Mouse (Mus musculus) liver, embryonic 14.5 days (tissue): Measurements from ENCODE around the gene Sox2. TPM values are rescaled to one million over a fixed set of nuclear protein-coding genes. Genes with fewer than 3 reads are reported as not detected.
A peak's percentile ranks its signal among the peaks of the same experiment; 100 is the strongest.

ENCODE experiments used
- ATAC-seq: fragments of 200-750 bp; cut with Nextera tagmentation; 2 replicates; pipeline ENCODE4 v1.8.0; 2017; ENCODE audit warnings: moderate number of reproducible peaks, mild to moderate bottlenecking, moderate library complexity; ENCODE audit not compliant: insufficient read depth
- DNase-seq, 3 experiments: peaks; one replicate each; pipeline ENCODE4 v3.0.0-alpha.2; 2012 to 2013; ENCODE audit warnings: low read depth in 3 of 3, low spot score in 3 of 3
- H3K27ac ChIP-seq: fragments of 300-500 bp; sonication (generic); 2 replicates; pipeline ENCODE4 v1.5.1; 2014; ENCODE audit warnings: moderate library complexity, mild to moderate bottlenecking, control low read depth, inconsistent platforms
- H3K27me3 ChIP-seq: fragments of 300-500 bp; sonication (generic); 2 replicates; pipeline ENCODE4 v1.6.1; 2014; ENCODE audit warnings: mild to moderate bottlenecking, low read length, moderate library complexity; ENCODE audit not compliant: control insufficient read depth, insufficient read depth
- H3K36me3 ChIP-seq: fragments of 300-500 bp; sonication (generic); replicated peaks from 2 replicates; pipeline ENCODE4 v1.6.1; 2014; ENCODE audit warnings: low read depth; ENCODE audit not compliant: control insufficient read depth, insufficient read depth
- H3K4me1 ChIP-seq, 2 experiments: fragments of 200-500 bp in 1 of 2; fragments of 300-500 bp in 1 of 2; sonication (generic) in 1 of 2; replicated peaks; 2 replicates each; pipeline ENCODE4 v1.6.1; 2012 to 2014; ENCODE audit warnings: antibody characterized with exemption in 1 of 2, inconsistent platforms in 1 of 2, low read length in 1 of 2; ENCODE audit not compliant: control insufficient read depth in 2 of 2, insufficient read depth in 2 of 2
- H3K4me2 ChIP-seq: fragments of 300-500 bp; sonication (generic); 2 replicates; pipeline ENCODE4 v1.6.1; 2014; ENCODE audit warnings: low read depth, mild to moderate bottlenecking, control low read depth, moderate library complexity
- H3K4me3 ChIP-seq, 2 experiments: fragments of 200-500 bp in 1 of 2; fragments of 300-500 bp in 1 of 2; sonication (generic) in 1 of 2; 2 replicates each; pipeline ENCODE4 v1.5.1; 2012 to 2014; ENCODE audit warnings: low read depth in 2 of 2, low read length in 2 of 2, mild to moderate bottlenecking in 2 of 2, control low read depth in 1 of 2, inconsistent platforms in 1 of 2, moderate library complexity in 1 of 2; ENCODE audit not compliant: insufficient read depth in 1 of 2
- H3K9ac ChIP-seq: fragments of 300-500 bp; sonication (generic); replicated peaks from 2 replicates; pipeline ENCODE4 v1.6.1; 2014; ENCODE audit warnings: mild to moderate bottlenecking, control low read depth, moderate library complexity
- H3K9me3 ChIP-seq: fragments of 300-500 bp; sonication (generic); 2 replicates; pipeline ENCODE4 v1.6.1; 2016; ENCODE audit warnings: low read length, mixed read lengths; ENCODE audit not compliant: control insufficient read depth
- CTCF ChIP-seq: IDR thresholded peaks from 2 replicates; pipeline ENCODE4 v1.5.1; 2016; ENCODE audit warnings: antibody characterized with exemption, low read depth, control low read depth
- EP300 ChIP-seq: IDR thresholded peaks from 2 replicates; pipeline ENCODE4 v1.6.1; 2016; ENCODE audit warnings: antibody characterized with exemption, low read depth
- WGBS: fragments of 180-500 bp; shearing (Covaris S2); extraction: QIAGEN DNeasy Blood & Tissue Kit; methylation state at CpG from one replicate; pipeline ENCODE4 v1.1.7; 2014; ENCODE audit not compliant: insufficient replicate concordance; 5-methylcytosine and 5-hydroxymethylcytosine counted together
- polyA plus RNA-seq, 2 experiments: library from polyadenylated mRNA; depleted of rRNA in 1 of 2; stranded (reverse) in 1 of 2; unstranded in 1 of 2; fragments of >200 nt; fragmentation: Nextera tagmentation in 1 of 2; extraction: Ambion mirVana in 1 of 2; gene quantifications; 2 replicates each; pipeline versions ENCODE4 v1.2.1 to v1.2.3; 2012 to 2014

Sox2 gene
- polyA plus RNA-seq (2012; rRNA removed) (0.06 and 0.18 TPM in 2 replicates), polyA plus RNA-seq (2014; fragmentation: Nextera tagmentation; extraction: Ambion mirVana) (not detected in 2 replicates)

DNA sequence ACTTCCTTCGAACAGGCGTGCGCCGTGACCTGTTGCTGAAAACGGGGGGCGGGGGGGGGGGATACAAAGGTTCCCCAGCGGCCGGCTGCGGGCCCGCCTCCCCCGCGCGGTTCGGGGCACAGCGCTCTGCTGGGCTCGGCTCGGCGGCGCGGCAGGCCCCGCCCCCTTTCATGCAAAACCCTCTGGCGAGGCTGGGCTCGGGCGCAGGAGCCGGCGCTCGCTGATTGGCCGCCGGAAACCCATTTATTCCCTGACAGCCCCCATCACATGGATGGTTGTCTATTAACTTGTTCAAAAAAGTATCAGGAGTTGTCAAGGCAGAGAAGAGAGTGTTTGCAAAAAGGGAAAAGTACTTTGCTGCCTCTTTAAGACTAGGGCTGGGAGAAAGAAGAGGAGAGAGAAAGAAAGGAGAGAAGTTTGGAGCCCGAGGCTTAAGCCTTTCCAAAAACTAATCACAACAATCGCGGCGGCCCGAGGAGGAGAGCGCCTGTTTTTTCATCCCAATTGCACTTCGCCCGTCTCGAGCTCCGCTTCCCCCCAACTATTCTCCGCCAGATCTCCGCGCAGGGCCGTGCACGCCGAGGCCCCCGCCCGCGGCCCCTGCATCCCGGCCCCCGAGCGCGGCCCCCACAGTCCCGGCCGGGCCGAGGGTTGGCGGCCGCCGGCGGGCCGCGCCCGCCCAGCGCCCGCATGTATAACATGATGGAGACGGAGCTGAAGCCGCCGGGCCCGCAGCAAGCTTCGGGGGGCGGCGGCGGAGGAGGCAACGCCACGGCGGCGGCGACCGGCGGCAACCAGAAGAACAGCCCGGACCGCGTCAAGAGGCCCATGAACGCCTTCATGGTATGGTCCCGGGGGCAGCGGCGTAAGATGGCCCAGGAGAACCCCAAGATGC is at the start of gene Sox2:
Sox2 (plus strand) TSS at position 680 of the 895 bp plus-strand sequence.
- no peak within 1 kb of the TSS for H3K27ac ChIP-seq
- no peaks in the 10 kb centered on the region for H3K4me1 ChIP-seq

DNA sequence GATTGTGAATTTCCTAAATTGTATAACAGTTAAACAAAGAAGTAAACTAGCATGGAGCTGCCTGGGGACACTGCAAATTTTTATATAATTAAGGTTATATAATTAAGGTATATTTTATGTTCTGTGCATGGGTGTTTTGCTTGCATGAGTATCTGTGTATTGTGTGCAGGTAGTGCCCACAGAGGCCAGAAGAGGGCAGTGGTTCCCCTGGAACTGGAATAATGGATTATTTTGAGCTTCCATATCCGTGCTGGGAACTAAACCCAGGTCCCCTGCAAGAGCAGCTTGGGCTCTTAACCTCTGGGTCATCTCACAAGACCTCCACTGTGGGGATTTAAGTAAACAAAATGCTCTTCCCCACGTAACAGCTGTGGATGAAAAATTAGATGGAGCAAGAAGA is 49.1 kb upstream of the Sox2 start:
- Histone ChIP-seq H3K4me3 (no peak overlapping the region), H3K27me3 (no peaks in the 10 kb centered on the region), H3K27ac (no peak overlapping the region), H3K9me3 (no peaks in the 10 kb centered on the region), H3K4me1 (no peaks in the 10 kb centered on the region), H3K36me3 (no peaks in the 10 kb centered on the region), H3K4me2 (no peak overlapping the region), H3K9ac (no peak overlapping the region)
- 56% methylated on average over 2 of the region's 2 CpGs for WGBS
- DNase-seq (no peak), ATAC-seq (no peak)
- TF ChIP-seq EP300 = no peak
- no peak for TF ChIP-seq CTCF

More for the DNA sequence above, at the start of gene Sox2:
- under 1% methylated on average over 84 of the region's 86 CpGs for WGBS
- ATAC-seq (peak; percentile 50; the same call in 1 of the 2 replicates), DNase-seq (no peak)
- Histone ChIP-seq H3K9me3 (no peaks in the 10 kb centered on the region), H3K36me3 (no peaks in the 10 kb centered on the region), H3K9ac (no peak within 1 kb of the TSS), H3K4me2 (peak within 1 kb of the TSS; percentile 28; the same call in 1 of the 2 replicates), H3K27me3 (peaks cover 93% of the 10 kb centered on the region), H3K4me3 (peak within 1 kb of the TSS in 1 of 2 experiments; percentile 6; a peak in 2 of 4 replicates)
- TF ChIP-seq CTCF = no peak
- TF ChIP-seq EP300 = no peak

DNA sequence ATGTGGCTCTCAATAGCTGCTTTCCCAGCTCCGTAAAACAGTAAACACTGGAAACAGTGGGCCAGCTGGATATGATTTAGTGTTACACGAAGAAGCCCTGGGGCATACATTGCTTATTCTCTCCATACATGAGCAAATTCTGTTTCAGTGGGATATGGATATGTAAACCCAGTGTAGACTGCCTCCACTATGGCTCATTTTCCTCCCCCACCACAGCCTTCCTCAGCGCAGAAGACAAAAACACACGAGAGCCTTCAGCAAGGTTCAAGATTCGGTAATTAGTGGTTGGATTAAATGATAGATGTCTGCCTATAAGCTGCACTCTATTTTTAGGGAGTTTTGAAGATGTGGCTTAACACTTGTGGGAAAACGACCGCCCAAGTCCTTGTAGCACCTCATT is 36.1 kb upstream of the Sox2 start:
- no peaks in the 10 kb centered on the region for H3K4me1 ChIP-seq
- H3K9me3 ChIP-seq = no peaks in the 10 kb centered on the region
- no peak overlapping the region for H3K4me3 ChIP-seq
- ATAC-seq (no peak), DNase-seq (no peak)
- H3K27ac ChIP-seq = no peak overlapping the region
- 68% methylated on average over 7 of the region's 7 CpGs for WGBS
- no peaks in the 10 kb centered on the region for H3K36me3 ChIP-seq
- H3K4me2 ChIP-seq = no peak overlapping the region
- H3K27me3 ChIP-seq = no peaks in the 10 kb centered on the region
- no peak for TF ChIP-seq CTCF
- no peak for TF ChIP-seq EP300
- H3K9ac ChIP-seq = no peak overlapping the region

DNA sequence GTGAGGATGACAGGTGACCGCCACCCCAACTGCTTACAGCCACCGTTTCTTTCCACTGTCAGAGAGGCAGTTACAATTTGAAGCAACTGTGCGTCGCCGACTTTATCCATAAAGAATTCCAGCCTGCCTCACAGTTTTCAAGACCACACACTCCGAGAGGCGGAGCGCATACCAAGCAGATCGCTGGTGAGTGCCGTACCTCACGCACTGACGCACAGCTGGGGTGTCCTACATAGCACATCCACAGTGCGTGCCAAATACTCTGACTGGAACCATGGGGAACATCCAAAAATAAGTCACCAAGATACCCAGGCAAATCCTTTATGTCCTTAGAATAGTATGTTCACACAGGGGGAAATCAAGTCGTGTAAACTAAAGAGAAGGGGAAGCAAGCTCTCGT is 34.7 kb upstream of the Sox2 start:
- Histone ChIP-seq H3K4me3 (no peak overlapping the region), H3K27ac (no peak overlapping the region), H3K4me1 (no peaks in the 10 kb centered on the region), H3K9ac (no peak overlapping the region), H3K27me3 (no peaks in the 10 kb centered on the region), H3K4me2 (no peak overlapping the region), H3K36me3 (no peaks in the 10 kb centered on the region), H3K9me3 (no peaks in the 10 kb centered on the region)
- DNase-seq = no peak
- 67% methylated on average over 15 of the region's 15 CpGs for WGBS
- no peak for ATAC-seq
- no peak for TF ChIP-seq CTCF
- TF ChIP-seq EP300 = no peak

DNA sequence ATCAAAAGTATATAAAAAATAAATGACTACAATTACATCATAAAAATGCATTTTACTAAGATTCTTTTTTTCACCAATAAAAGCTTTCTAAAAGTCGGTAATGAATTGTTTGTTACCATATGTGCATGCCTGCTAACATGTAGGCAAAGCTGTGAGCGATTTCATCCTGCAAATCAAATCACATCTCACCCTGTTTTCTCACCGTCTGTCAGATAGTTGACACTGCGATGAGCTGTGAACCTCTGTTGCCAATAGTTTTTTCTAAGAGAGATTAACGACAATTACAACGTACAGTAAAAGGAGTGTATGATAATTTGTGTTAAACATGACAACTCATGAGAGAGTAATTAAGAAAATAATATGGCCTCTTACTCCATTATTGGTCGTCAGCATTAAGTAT is 31.3 kb upstream of the Sox2 start:
- ATAC-seq (no peak), DNase-seq (no peak)
- TF ChIP-seq EP300 (no peak), CTCF (no peak)
- 56% methylated on average over 7 of the region's 7 CpGs for WGBS
- H3K9me3 ChIP-seq = no peaks in the 10 kb centered on the region
- H3K27me3 ChIP-seq = no peaks in the 10 kb centered on the region
- no peak overlapping the region for H3K9ac ChIP-seq
- no peak overlapping the region for H3K4me3 ChIP-seq
- H3K36me3 ChIP-seq = no peaks in the 10 kb centered on the region
- no peak overlapping the region for H3K4me2 ChIP-seq
- no peak overlapping the region for H3K27ac ChIP-seq
- no peaks in the 10 kb centered on the region for H3K4me1 ChIP-seq
